Mouse (Mus musculus) adrenal gland, postnatal 36 days (tissue): ENCODE measurements around the gene Sorcs3. TPM values are rescaled to one million over a fixed set of nuclear protein-coding genes. Genes with fewer than 3 reads are reported as not detected.

Source experiments
- DNase-seq, 2 experiments: peaks; one replicate each; pipeline ENCODE4 v3.0.0; 2021; ENCODE audit warnings: mixed read lengths in 1 of 2
- total RNA-seq, 2 experiments: library from RNA; stranded (reverse); gene quantifications; 2 replicates each; pipeline ENCODE4 v1.2.3; 2021

Sorcs3 gene
- total RNA-seq, 2 experiments from 2014 or later, result not detected

GRCm38 (mm10) chr19:48847700-48848099 lies 641.9 kb downstream of the Sorcs3 start:
- no peak for DNase-seq

- DNase-seq, result no peak
These were observed 644.6 kb downstream of the Sorcs3 start for GRCm38 (mm10) chr19:48850466-48850865.
